Mouse (Mus musculus) forebrain, embryonic 11.5 days (tissue): Measurements from ENCODE around the gene Zdhhc6. TPM values are rescaled to one million over a fixed set of nuclear protein-coding genes. Genes with fewer than 3 reads are reported as not detected.

ENCODE experiments used
- ATAC-seq: fragments of 200-750 bp; cut with Nextera tagmentation; replicated peaks from 2 replicates; pipeline ENCODE4 v1.8.0; 2017; ENCODE audit warnings: moderate TSS enrichment; ENCODE audit not compliant: low FRiP score
- DNase-seq: peaks from one replicate; pipeline ENCODE4 v3.0.0-alpha.2; 2017; ENCODE audit warnings: low spot score
- H3K27ac ChIP-seq: fragments of 300-500 bp; sonication (generic); 2 replicates; pipeline ENCODE4 v1.5.1; 2014; ENCODE audit warnings: low read depth, low read length
- H3K27me3 ChIP-seq: fragments of 300-500 bp; sonication (generic); 2 replicates; pipeline ENCODE4 v1.6.1; 2014; ENCODE audit warnings: mild to moderate bottlenecking, low read length, mixed read lengths; ENCODE audit not compliant: control insufficient read depth, insufficient read depth
- H3K36me3 ChIP-seq: fragments of 300-500 bp; sonication (generic); 2 replicates; pipeline ENCODE4 v1.6.1; 2014; ENCODE audit warnings: mild to moderate bottlenecking, low read length, moderate library complexity, mixed read lengths; ENCODE audit not compliant: control insufficient read depth, insufficient read depth
- H3K4me1 ChIP-seq: fragments of 300-500 bp; sonication (generic); replicated peaks from 2 replicates; pipeline ENCODE4 v1.6.1; 2014; ENCODE audit warnings: low read length, mixed read lengths; ENCODE audit not compliant: control insufficient read depth, insufficient read depth
- H3K4me2 ChIP-seq: fragments of 300-500 bp; sonication (generic); 2 replicates; pipeline ENCODE4 v1.6.1; 2014; ENCODE audit warnings: low read depth, mild to moderate bottlenecking, low read length, moderate library complexity, mixed read lengths; ENCODE audit not compliant: severe bottlenecking
- H3K4me3 ChIP-seq: fragments of 300-500 bp; sonication (generic); 2 replicates; pipeline ENCODE4 v1.5.1; 2014; ENCODE audit warnings: low read depth, low read length
- H3K9ac ChIP-seq: fragments of 300-500 bp; sonication (generic); 2 replicates; pipeline ENCODE4 v1.6.1; 2014; ENCODE audit warnings: low read length
- H3K9me3 ChIP-seq: fragments of 300-500 bp; sonication (generic); 2 replicates; pipeline ENCODE4 v1.6.1; 2016; ENCODE audit warnings: low read length, mixed read lengths; ENCODE audit not compliant: control insufficient read depth
- WGBS: fragments of 180-500 bp; shearing (Covaris S2); extraction: QIAGEN DNeasy Blood & Tissue Kit; methylation state at CpG from one replicate; pipeline ENCODE4 v1.1.7; 2014; 5-methylcytosine and 5-hydroxymethylcytosine counted together
- polyA plus RNA-seq: library from polyadenylated mRNA; unstranded; fragments of >200 nt; fragmentation: Nextera tagmentation; extraction: Ambion mirVana; gene quantifications from 2 replicates; pipeline ENCODE4 v1.2.1, GENCODE M21; 2014

Zdhhc6 gene
- polyA plus RNA-seq, 1 experiment from 2014 or later, result 126 TPM

DNA sequence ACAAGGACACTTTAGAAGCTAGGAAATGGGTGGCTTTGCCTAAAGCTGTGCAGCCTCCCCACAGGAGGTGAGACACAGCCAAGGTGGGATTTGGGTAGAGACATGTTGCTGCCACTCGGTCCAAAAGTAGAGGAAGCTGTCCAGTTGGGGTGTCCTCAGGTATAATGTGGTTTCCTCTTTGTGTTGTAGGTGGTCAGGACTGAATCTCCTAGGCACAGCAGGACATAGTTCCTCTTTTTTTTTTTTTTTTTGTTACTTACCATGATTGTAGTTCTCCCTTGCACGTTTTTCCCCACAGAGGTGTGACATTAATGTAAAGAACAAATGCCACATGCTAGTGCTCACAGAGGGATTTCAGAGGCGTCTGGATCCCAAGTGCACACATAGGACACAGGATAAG lies 50.6 kb downstream of the Zdhhc6 start:
- 79% methylated on average over 3 of the region's 3 CpGs for WGBS
- 0 out of 2 replicates have a peak, but pooled peaks cover 1% of the 10 kb centered on the region for H3K4me1 ChIP-seq
- H3K36me3 ChIP-seq, result no peaks in the 10 kb centered on the region
- H3K27me3 ChIP-seq, result no peaks in the 10 kb centered on the region
- no peak for DNase-seq
- no peaks in the 10 kb centered on the region for H3K9me3 ChIP-seq
- no peak overlapping the region for H3K4me3 ChIP-seq
- H3K27ac ChIP-seq, result no peak overlapping the region
- H3K9ac ChIP-seq, result no peak overlapping the region
- ATAC-seq, result no peak
- H3K4me2 ChIP-seq, result no peak overlapping the region

DNA sequence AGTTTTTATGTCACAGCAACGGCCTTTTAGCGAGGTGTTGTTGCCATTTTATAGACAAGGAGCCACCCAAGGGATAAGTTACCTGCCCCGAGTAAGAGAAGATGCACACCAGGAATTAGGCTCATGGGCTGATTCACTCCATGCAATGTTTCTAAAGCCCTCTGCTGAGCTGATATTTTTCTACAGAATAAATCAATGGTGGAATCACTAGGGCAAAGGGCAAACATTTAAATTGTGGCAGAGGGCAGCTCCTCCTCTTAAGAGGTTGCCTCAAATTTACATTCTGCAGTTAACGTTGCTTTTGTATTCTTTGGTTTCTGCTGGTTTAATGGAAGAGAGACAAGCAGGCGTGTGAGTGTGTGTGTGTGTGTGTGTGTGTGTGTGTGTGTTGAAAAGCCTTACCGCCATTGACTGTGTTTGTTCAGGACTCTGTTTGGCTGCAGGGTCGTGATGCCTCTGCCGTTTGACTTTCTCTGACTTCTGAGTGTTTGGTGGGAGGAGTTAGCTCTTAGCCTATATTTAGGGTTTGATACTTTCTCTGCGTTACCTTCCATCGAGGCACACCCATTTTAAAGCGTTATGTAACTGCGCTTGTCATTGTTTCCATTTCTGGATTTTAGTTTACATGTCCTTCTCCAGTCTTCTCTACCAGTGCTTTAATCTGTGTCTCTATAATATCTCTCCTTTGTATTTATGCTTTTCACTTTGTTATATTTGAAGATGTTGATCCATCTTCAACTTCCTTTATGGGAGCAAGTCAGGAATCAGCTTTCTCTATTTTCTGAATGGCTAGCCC lies 55.2 kb downstream of the Zdhhc6 start:
- DNase-seq (no peak), ATAC-seq (no peak)
- H3K27me3 ChIP-seq, result no peaks in the 10 kb centered on the region
- H3K9ac ChIP-seq, result no peak overlapping the region
- H3K4me3 ChIP-seq, result no peak overlapping the region
- H3K9me3 ChIP-seq, result no peaks in the 10 kb centered on the region
- H3K4me1 ChIP-seq, result 0 out of 2 replicates have a peak, but pooled peaks cover 1% of the 10 kb centered on the region
- H3K4me2 ChIP-seq, result no peak overlapping the region
- no peak overlapping the region for H3K27ac ChIP-seq
- 81% methylated on average over 12 of the region's 12 CpGs for WGBS
- no peaks in the 10 kb centered on the region for H3K36me3 ChIP-seq

DNA sequence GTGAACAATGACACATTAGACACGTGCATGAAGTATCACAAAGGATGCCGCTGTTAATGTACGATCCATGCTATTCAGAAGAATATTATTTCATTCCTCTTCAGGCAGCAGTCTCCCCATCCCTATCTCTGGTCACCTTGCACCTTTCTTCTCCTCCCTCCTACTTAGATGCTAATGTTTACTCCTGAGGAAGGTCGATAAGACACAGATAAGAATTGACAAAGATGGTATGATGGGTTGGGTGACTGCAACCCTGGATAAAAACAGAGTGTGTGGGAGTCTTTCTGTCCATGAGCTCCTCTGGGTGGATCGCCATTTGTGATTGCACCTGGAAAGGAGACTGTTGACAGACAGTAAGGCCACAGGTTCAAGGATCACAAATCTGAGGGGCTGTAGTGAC lies 57.3 kb downstream of the Zdhhc6 start:
- H3K4me1 ChIP-seq, result peaks cover 6% of the 10 kb centered on the region; the same call in 1 of the 2 replicates
- H3K9me3 ChIP-seq, result no peaks in the 10 kb centered on the region
- H3K4me2 ChIP-seq, result no peak overlapping the region
- DNase-seq (no peak), ATAC-seq (no peak)
- H3K4me3 ChIP-seq, result no peak overlapping the region
- 91% methylated on average over 5 of the region's 5 CpGs for WGBS
- no peak overlapping the region for H3K9ac ChIP-seq
- no peaks in the 10 kb centered on the region for H3K36me3 ChIP-seq
- no peak overlapping the region for H3K27ac ChIP-seq
- H3K27me3 ChIP-seq, result no peaks in the 10 kb centered on the region

DNA sequence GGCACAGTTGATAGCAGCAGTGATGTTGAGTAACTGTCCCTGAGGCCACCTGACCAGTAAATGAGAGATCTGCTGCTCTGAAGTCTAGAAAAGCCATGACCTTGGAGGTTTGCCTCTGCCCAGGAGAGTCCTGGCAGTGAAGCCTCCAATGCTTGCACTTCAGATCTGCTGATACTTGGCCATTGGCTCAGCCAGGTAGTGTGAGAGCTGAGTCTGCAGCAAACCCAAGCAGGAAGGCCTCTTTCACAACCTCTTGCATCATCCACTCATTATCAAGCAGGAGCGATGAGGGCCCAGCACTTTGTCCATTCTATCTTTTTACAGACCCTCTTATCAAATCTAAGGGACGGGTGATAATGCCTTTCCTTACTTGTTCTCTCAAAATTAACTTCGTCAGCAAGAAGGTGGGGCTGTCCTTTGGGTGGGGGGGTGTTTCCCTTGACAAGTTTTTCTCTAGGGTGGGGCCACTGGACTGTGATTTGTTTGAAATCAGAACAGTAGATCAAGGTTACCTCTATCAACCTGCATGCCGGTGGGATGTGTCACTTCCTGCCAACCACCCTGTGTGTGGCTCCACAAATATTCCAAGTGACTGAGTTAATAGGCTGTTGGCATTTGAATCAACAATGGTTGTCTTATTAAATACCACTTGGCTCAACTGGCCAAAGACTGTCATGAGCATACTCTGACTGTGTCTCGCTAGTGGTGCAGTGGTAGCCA lies 58.0 kb downstream of the Zdhhc6 start:
- no peaks in the 10 kb centered on the region for H3K27me3 ChIP-seq
- H3K27ac ChIP-seq, result no peak overlapping the region
- no peak overlapping the region for H3K4me2 ChIP-seq
- WGBS, result 92% methylated on average over 5 of the region's 5 CpGs
- H3K36me3 ChIP-seq, result no peaks in the 10 kb centered on the region
- DNase-seq (peak; percentile 7), ATAC-seq (no peak)
- H3K4me1 ChIP-seq, result peaks cover 6% of the 10 kb centered on the region; the same call in 1 of the 2 replicates
- H3K9ac ChIP-seq, result no peak overlapping the region
- no peaks in the 10 kb centered on the region for H3K9me3 ChIP-seq
- no peak overlapping the region for H3K4me3 ChIP-seq

DNA sequence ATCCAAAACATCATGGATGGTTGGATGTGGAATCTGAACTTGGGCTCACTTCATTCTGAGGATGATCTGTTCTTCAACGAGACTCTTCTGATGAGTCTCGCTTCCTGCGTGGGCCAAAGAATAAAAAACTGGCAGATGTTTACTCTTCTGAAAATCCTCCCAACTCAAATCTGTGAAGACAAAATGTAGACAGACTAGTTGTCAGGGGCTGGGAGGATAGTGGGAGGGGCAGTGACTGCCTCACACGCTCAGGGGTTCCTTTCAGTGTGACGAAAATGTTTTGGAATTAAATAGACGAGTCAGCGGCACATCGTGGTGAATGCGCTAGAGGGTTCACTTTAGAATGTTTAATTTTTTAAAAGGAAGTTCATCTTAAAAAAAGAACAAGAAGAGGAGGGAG lies 59.7 kb downstream of the Zdhhc6 start:
- no peaks in the 10 kb centered on the region for H3K9me3 ChIP-seq
- no peaks in the 10 kb centered on the region for H3K27me3 ChIP-seq
- no peaks in the 10 kb centered on the region for H3K36me3 ChIP-seq
- H3K27ac ChIP-seq, result no peak overlapping the region
- 84% methylated on average over 9 of the region's 9 CpGs for WGBS
- ATAC-seq (no peak), DNase-seq (peak; percentile 37)
- H3K4me1 ChIP-seq, result peaks cover 5% of the 10 kb centered on the region; the same call in 1 of the 2 replicates
- H3K4me3 ChIP-seq, result no peak overlapping the region
- no peak overlapping the region for H3K9ac ChIP-seq
- H3K4me2 ChIP-seq, result no peak overlapping the region

DNA sequence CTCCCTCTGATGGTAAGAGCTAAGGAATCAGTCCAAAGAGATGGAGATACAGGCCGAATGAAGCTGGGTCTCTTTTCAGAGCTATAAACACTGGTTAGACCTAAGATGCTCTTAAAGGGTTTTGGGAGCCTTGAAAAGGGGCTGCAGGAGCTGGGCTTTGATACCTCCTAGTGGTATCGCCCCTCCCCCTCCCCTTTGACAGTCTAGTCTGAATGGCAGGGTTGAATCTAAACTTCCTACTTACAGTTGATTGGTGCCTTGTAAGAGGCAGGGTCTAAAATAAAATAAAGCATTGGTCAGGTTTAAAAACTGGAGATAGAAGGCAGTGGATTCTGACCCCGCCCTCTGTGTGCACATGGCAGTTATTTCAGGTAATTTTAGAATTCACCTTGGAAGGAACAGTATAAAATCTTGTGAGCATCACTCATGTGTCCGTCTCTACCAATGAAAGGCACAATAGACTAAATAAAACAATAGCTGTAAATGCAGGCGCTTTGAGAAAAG lies 61.3 kb downstream of the Zdhhc6 start:
- DNase-seq, result peak; percentile 77
- H3K9me3 ChIP-seq, result no peaks in the 10 kb centered on the region
- 5% methylated on average over 5 of the region's 5 CpGs for WGBS

DNA sequence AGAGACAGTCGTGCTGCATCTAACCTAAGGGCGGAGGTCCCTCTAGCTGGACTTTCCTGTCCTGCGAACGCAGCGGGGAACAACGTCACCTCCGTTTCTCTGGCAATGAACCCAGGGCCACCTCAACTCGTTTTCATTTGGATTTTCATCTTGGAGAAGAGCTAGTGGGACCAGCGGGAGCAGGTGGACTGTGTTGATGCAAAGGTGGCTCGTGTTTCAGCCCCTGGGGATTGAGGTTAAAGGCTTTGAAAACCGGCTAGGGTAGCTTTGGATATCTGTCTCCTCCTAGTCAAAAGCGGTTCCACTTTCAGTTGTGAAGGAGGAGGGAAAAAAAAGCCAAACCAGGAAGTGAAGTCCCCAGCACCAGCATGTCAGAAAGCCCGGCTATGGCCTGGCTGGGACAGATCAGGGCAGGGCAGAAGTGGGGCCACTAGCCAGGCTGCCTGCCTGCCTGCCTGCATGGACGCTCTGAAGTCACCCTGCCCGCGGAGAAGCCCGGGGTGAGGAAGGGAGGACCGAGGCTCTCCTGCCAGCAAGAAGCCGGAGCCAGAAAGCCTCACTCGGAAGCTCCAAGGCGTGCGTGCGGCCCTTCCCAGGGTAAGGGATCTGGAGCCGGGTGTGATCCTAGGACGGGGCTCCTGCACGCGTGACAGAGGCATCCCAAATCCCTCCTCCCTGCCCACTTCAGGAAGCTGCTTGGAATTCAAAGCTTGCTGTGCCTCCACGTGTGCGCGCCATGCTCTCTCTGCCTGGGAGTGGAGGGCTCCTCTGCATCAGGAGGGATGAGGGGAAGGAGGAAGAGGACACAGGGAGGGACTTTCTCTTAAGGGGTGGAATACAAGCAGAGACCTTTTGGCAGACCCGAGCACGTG lies 62.0 kb downstream of the Zdhhc6 start:
- Histone ChIP-seq H3K27me3 (no peaks in the 10 kb centered on the region), H3K27ac (peak overlapping the region; percentile 59)

More for the DNA sequence above, 61.3 kb downstream of the Zdhhc6 start:
- peaks cover 5% of the 10 kb centered on the region; the same call in 1 of the 2 replicates for H3K4me1 ChIP-seq
- peak overlapping the region; percentile 48 for H3K4me3 ChIP-seq
- H3K36me3 ChIP-seq, result no peaks in the 10 kb centered on the region
- no peaks in the 10 kb centered on the region for H3K27me3 ChIP-seq
- peak overlapping the region; percentile 69 for H3K4me2 ChIP-seq
- peak overlapping the region; percentile 59 for H3K27ac ChIP-seq
- peak overlapping the region; percentile 83 for H3K9ac ChIP-seq
- ATAC-seq, result peak; percentile 78

DNA sequence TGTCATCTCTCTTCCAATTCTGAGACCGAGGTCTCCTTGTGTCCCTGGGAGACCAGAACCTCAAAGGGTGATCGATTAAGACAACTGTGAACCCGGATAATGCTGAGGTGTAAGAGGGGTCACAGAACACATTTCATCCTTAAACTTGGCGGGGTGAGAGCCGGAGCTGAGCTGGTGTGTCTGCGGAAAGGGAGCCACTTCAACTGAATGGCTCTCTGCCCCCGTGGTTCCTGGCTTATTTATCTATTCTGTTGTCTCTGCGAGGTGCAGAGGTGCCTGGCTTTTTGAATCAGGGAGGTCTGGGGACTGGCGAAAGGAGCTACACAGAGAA lies 62.6 kb downstream of the Zdhhc6 start:
- Histone ChIP-seq H3K36me3 (no peaks in the 10 kb centered on the region), H3K27ac (no peak overlapping the region), H3K9me3 (no peaks in the 10 kb centered on the region), H3K9ac (peak overlapping the region; percentile 83), H3K27me3 (no peaks in the 10 kb centered on the region), H3K4me1 (peaks cover 5% of the 10 kb centered on the region; the same call in 1 of the 2 replicates), H3K4me2 (peak overlapping the region; percentile 69), H3K4me3 (peak overlapping the region; percentile 48)
- ATAC-seq, result peak; percentile 5; the same call in 1 of the 2 replicates
- 3% methylated on average over 9 of the region's 9 CpGs for WGBS
- DNase-seq, result peak; percentile 55

More for the DNA sequence above, 62.0 kb downstream of the Zdhhc6 start:
- peak overlapping the region; percentile 48 for H3K4me3 ChIP-seq
- WGBS, result under 1% methylated on average over 32 of the region's 32 CpGs
- H3K4me2 ChIP-seq, result peak overlapping the region; percentile 69
- no peaks in the 10 kb centered on the region for H3K9me3 ChIP-seq
- H3K4me1 ChIP-seq, result peaks cover 5% of the 10 kb centered on the region; the same call in 1 of the 2 replicates
- H3K36me3 ChIP-seq, result no peaks in the 10 kb centered on the region
- H3K9ac ChIP-seq, result peak overlapping the region; percentile 83
- peak; percentile 74 for DNase-seq
- peak; percentile 71 for ATAC-seq
